Mouse (Mus musculus) brain, embryonic 14.5 days (tissue): Measurements from ENCODE around the gene Cog5. TPM values are rescaled to one million over a fixed set of nuclear protein-coding genes. Genes with fewer than 3 reads are reported as not detected.

Experiments
- DNase-seq: peaks from one replicate; pipeline ENCODE4 v3.0.0-alpha.2; 2011; ENCODE audit warnings: low read depth
- CTCF ChIP-seq: fragments of 200-500 bp; IDR thresholded peaks from 2 replicates; pipeline ENCODE4 v1.5.1; 2012; ENCODE audit warnings: inconsistent platforms, mild to moderate bottlenecking, moderate library complexity, borderline replicate concordance; ENCODE audit not compliant: insufficient read depth, insufficient read length; ENCODE audit errors: extremely low read depth
- POLR2A ChIP-seq: fragments of 200-500 bp; IDR thresholded peaks from 2 replicates; pipeline ENCODE4 v1.6.1; 2012; ENCODE audit warnings: mild to moderate bottlenecking, inconsistent platforms, borderline replicate concordance; ENCODE audit not compliant: poor library complexity, insufficient read depth, insufficient read length, severe bottlenecking; ENCODE audit errors: extremely low read depth
- polyA plus RNA-seq: library from polyadenylated mRNA; depleted of rRNA; stranded (reverse); fragments of >200 nt; gene quantifications from 2 replicates; pipeline ENCODE4 v1.2.3, GENCODE M21; 2012

Gene Cog5
- polyA plus RNA-seq, 1 experiment: 32.9 TPM

DNA sequence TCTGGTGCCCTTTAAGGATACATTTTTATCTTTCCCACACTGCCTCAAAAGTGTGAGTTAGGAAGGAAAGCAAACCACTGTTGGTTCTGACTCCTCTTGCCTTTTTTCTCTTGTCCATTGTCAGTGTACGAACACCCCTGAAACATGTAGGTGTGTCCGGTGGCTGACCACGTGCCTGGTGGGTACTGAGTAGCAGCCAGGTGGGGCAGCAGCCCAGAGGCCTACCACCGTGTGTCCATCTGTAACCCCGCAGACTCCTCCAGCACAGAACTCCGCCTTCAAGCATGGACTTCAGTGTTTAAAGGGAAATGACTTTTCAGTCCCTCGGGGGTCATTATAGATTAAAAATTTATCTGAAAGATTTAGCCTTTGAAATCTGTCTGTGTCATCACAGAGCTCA, 242.8 kb downstream of the Cog5 start:
- DNase-seq: no peak
- TF ChIP-seq CTCF (no peak), POLR2A (no peak)

DNA sequence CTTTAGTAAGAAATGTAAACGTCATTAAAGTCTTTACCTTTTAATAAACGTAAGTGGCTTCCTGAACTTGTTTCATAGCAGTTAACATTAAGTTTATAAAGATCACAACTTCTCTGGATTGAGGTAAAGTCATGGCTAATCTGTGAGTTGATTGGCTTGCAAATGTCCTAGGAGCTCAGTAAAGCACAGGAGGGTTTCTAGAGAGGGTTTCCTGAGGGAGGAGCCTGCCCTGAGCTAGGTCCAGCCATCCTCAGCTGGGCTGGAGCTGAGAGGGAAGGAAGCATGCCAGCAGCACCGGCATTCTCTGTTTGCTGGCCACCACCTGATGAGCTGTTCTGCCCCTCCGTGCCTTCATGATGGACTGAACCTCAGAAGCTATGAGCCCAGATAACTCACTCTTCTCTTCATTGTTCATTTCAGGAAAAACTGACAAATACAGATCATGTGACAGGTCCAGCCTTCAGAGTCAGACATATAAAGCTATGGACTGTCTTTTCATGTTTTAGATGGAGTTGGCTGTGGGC, 245.8 kb downstream of the Cog5 start:
- no peak for TF ChIP-seq POLR2A
- no peak for DNase-seq

DNA sequence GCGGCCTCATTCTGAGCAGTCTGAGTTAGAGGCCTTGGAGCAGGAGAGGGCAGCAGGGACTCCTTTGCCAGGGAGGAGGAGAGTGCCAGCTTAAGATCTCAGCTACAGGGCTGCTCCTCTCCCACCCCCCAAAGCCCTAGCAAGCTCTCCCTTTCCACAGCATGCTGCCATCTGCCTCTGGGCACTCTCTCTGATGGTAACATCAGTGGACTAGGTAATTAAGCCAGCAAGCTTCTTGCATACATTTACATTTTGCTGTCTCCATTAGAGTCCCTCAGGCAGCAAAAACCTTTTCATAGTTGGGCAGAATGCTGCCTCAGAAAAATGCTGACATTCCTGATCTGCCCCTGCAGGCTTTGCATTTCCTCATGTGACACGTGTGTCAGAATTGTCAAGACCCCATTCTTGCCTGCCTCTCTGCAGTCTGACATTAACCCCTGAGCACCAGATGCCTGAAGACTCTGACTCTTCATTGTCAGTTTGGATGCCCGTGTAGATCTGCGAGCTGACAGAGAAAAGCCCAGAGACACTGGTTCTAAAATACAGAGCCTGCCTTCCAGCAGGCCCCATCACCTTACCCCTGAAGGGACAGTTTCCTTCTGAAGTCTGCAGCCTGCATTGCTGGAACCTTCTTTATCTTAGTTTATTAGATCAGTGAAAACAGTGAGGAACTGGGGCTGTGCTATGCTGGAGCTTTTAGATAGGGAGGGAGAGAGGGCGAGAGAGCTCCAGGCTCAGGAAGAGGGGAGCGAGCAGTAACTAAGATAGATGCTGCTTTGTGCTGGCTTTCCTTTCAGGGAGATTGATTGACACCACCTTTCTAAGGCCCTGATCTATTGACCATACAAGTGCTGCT, 251.3 kb downstream of the Cog5 start:
- no peak for TF ChIP-seq CTCF
- no peak for TF ChIP-seq POLR2A
- peak; percentile 95 for DNase-seq

DNA sequence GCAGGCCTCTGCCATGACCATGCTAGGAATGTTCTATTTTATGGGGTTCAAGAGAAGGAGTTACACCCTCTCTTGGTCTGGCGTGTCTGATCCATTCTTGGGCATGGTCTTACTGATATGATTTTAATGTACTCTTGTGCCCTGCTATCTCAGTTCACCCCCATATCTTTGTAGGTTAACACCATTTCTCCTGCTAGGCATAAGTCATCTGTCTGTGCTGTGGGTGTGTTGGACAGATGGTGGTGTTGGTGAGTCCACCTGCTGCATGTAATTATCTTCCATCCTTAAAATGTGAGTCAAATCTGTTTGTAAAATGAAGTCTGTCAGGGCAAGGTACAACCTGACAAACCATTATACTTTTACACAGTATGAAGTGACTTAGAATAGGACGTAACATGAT, 252.8 kb downstream of the Cog5 start:
- TF ChIP-seq CTCF (no peak), POLR2A (no peak)
- DNase-seq: no peak

DNA sequence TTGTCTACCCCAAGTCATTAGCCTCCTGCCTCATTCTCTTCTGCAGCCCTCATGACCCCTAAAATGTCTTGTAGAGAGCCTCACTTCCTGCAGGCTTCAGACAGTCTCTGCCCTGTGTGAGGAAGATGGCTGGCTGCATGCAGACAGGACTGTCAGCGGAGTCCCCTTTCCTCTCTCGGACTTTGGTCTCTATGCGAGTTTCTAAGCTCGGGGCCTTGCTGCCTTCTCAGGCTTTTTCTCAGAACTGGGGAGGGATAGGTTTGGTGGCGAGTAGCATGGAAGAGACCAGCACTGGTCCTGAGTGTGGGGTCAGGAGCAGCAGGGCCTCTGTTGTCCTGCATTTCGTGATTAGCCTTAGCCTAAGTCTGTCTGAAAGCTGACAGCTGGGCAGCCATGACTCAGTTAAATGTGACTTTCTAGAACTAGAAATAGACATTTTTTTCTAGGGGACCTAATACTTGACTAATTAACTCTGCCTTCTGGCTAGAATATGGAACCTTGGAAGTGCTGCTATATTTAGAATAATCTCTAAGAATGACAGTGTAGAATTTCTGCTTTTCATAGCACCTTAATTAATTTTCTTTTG, 258.4 kb downstream of the Cog5 start:
- no peak for TF ChIP-seq POLR2A
- TF ChIP-seq CTCF: no peak
- no peak for DNase-seq

DNA sequence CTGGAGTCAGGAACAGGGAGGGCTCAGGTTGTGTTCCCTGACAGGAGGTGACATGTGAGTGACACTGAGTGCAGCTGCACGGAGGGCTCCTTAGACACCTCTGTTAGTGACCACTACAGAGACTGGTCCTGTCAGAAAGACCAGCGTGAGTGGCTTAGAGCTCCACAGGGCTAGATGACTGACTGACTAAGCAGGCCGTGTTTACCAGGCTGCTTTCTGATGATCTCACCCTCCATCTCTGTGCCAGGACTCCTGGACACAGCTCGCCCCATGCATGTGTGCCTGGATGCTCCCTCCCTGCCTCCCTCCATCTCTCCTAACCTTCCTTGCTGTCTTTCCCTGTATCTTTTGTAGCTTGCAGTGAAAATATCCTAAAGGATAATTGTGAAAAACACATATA, 258.9 kb downstream of the Cog5 start:
- no peak for DNase-seq
- TF ChIP-seq POLR2A (no peak), CTCF (no peak)

DNA sequence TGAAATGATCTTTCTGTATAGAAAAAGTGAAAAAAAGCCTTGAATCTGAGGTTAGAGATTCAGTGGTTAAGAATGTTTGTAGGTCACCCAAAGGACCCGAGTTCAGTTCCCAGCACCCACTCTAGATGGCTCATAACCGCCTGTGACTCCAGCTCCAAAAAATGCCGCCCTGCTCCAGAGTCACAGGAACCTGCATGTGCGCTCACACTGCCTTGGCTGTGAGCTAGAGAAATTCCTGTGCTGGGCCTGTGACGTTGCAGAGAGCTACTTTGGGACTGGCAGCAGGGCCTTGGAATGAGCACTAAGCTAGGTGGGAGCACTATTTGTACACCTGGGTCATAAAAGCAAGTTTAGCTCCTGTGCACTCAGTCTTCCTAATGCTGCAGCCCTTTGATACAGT, 262.0 kb downstream of the Cog5 start:
- TF ChIP-seq POLR2A (no peak), CTCF (no peak)
- no peak for DNase-seq

DNA sequence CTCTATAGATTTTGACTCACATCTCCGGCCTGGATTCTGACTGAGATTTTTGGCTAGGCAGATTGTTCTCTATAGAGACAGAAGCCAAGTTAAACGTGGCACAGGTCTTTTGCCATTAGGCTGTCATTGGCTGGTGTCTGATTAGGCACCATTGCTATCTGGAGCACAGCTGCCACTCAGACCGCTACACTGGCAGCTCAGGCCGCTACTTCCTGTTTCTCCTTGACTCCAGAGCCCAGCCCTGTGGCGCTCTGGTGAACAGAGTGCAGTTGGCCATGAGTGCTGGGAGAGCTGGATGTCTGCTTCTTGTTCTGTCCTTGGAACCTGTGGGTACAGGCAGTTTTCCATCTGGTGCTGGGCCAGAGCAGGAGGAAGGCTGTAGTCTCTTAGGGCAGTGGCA, 262.6 kb downstream of the Cog5 start:
- DNase-seq: peak; percentile 45
- TF ChIP-seq CTCF: no peak
- TF ChIP-seq POLR2A: no peak

DNA sequence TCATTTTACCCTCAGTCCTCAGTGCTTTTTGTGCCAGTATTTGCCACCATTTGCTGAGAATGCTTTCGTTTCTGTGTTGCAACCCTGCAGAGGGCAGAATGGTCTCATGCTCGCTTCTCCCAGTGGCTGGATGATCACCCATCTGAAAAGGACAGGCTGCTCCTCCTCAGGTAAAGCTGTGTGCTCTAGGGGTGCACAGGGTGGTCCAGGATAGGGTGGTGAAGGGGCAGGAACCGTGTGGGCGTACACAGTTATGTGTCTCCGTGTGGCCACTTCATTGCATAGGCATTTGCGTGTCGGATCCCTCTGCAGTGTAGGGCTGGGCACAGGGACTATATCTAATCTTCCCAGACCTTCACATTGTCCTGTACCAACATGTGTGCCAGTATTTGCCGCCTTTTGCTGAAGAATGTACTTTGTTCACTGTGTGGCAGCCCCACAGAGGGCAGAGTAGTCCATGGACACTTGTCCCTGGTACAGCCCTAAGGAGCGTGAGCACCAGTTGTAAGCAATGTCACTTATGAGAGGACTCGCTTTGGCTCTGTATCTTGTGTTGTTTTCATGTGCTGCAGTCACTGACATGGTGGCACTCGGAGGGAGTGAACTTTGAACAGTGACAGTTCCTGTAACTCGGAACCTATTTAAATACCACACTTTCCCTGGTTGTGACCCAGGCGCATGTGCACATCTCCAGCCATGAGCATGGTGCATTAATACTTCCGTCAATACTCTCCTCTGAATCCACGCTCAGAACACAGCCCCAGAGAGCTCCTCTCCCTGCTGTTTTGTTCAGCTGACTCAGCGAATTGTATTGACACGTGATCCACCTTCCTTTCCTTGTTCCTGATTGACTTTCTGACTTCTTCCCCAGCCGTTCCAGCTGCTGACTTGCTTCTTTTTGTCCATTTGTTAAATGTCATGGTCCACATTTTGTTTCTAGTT, 266.1 kb downstream of the Cog5 start:
- TF ChIP-seq POLR2A (no peak), CTCF (no peak)
- DNase-seq: no peak

DNA sequence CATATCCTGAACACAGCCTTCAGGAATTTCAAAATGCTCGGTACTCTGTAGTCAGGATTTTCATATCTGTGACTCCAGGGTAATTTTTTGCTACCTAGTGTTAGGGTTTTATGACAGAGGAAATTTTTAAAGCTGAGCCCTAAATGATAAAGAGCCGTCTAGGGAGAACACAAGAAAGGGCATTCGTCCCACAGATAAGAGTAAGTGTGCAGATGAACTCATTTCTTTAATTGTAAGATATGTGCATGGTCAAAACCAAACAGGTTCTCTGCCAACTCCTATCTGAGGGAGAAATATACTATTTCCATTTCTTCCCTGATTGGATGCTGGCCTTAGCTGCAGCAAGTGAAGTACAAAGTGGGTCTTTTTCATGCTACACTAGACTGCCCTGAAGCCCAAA, 269.5 kb downstream of the Cog5 start:
- TF ChIP-seq CTCF (no peak), POLR2A (no peak)
- DNase-seq: no peak

DNA sequence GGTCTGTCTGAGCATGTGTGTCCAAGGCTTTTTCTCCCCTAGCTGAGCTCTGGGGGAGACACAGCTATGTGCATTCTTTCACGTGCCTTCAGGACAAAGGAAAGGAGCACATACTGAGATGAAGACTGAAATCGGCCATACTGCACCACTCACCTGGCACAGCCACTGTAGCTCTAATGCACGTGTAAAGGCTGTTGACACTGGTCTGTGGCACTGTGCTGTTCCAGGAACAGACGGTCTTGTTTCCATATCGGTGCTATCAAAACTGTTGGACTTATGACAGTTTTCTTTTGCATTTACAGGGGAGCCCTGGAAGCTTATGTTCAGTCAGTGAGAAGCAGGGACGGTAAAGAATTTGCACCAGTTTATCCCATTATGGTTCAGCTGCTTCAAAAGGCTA, 270.7 kb downstream of the Cog5 start:
- no peak for TF ChIP-seq POLR2A
- TF ChIP-seq CTCF: no peak
- no peak for DNase-seq
